Mouse (Mus musculus) myocyte (in vitro differentiated cells): ENCODE data around the gene Lgsn. TPM values are rescaled to one million over a fixed set of nuclear protein-coding genes. Genes with fewer than 3 reads are reported as not detected.
A peak's percentile ranks its signal among the peaks of the same experiment; 100 is the strongest.

ENCODE experiments used
- H3K27me3 ChIP-seq: one replicate; pipeline ENCODE4 v1.6.1; 2011; ENCODE audit not compliant: control insufficient read depth, insufficient read depth, insufficient read length
- H3K36me3 ChIP-seq: one replicate; pipeline ENCODE4 v1.6.1; 2011; ENCODE audit not compliant: control insufficient read depth, insufficient read depth
- H3K4me2 ChIP-seq: one replicate; pipeline ENCODE4 v1.6.1; 2011; ENCODE audit warnings: low read depth, control low read depth
- H3K4me3 ChIP-seq: one replicate; pipeline ENCODE4 v1.5.1; 2011; ENCODE audit warnings: mild to moderate bottlenecking, control low read depth, moderate library complexity
- H3K79me2 ChIP-seq: one replicate; pipeline ENCODE4 v1.6.1; 2011; ENCODE audit not compliant: control insufficient read depth, insufficient read depth
- H3ac ChIP-seq: one replicate; pipeline ENCODE4 v1.6.1; 2011; ENCODE audit not compliant: control insufficient read depth, insufficient read length
- CEBPB ChIP-seq: IDR thresholded peaks from 2 replicates; pipeline ENCODE4 v1.6.1; 2011; ENCODE audit warnings: mild to moderate bottlenecking, moderate library complexity; ENCODE audit not compliant: poor library complexity, insufficient read depth, severe bottlenecking
- E2F4 ChIP-seq: IDR thresholded peaks from one replicate; pipeline ENCODE4 v1.6.1; 2011; ENCODE audit warnings: mild to moderate bottlenecking, control low read depth, moderate library complexity; ENCODE audit not compliant: insufficient read depth
- MAX ChIP-seq: IDR thresholded peaks from one replicate; pipeline ENCODE4 v1.6.1; 2011; ENCODE audit warnings: low read depth, mild to moderate bottlenecking, control low read depth
- MYOD1 ChIP-seq, 3 experiments: IDR thresholded peaks; one replicate each; pipeline ENCODE4 v1.6.1; 2011; ENCODE audit warnings: control low read depth in 2 of 3, low read depth in 2 of 3, mild to moderate bottlenecking in 2 of 3, moderate library complexity in 1 of 3; ENCODE audit not compliant: insufficient read length in 2 of 3, control insufficient read depth in 1 of 3
- MYOG ChIP-seq, 3 experiments: IDR thresholded peaks; one replicate each; pipeline ENCODE4 v1.6.1; 2011; ENCODE audit warnings: control low read depth in 2 of 3, low read depth in 2 of 3, mild to moderate bottlenecking in 2 of 3; ENCODE audit not compliant: insufficient read length in 2 of 3, control insufficient read depth in 1 of 3, insufficient read depth in 1 of 3
- POLR2A ChIP-seq: IDR thresholded peaks from one replicate; pipeline ENCODE4 v1.6.1; 2011; ENCODE audit warnings: low read depth, mild to moderate bottlenecking, control low read depth, moderate library complexity; ENCODE audit not compliant: insufficient read length
- POLR2AphosphoS2 ChIP-seq: IDR thresholded peaks from one replicate; pipeline ENCODE4 v1.6.1; 2011; ENCODE audit warnings: low read depth, control low read depth; ENCODE audit not compliant: insufficient read length
- REST ChIP-seq: IDR thresholded peaks from one replicate; pipeline ENCODE4 v1.6.1; 2011; ENCODE audit warnings: mild to moderate bottlenecking, control low read depth, moderate library complexity; ENCODE audit not compliant: insufficient read depth, insufficient read length
- SRF ChIP-seq: IDR thresholded peaks from one replicate; pipeline ENCODE4 v1.6.1; 2011; ENCODE audit warnings: low read depth; ENCODE audit not compliant: control insufficient read depth, insufficient read length
- TCF12 ChIP-seq: IDR thresholded peaks from one replicate; pipeline ENCODE4 v1.6.1; 2011; ENCODE audit warnings: mild to moderate bottlenecking, control low read depth; ENCODE audit not compliant: poor library complexity, insufficient read depth, severe bottlenecking
- TCF3 ChIP-seq: IDR thresholded peaks from one replicate; pipeline ENCODE4 v1.6.1; 2011; ENCODE audit warnings: low read depth, control low read depth; ENCODE audit not compliant: insufficient read length
- USF1 ChIP-seq: IDR thresholded peaks from one replicate; pipeline ENCODE4 v1.6.1; 2011; ENCODE audit warnings: low read depth, mild to moderate bottlenecking, control low read depth, moderate library complexity
- polyA plus RNA-seq: library from polyadenylated mRNA; unstranded; fragments of >200 nt; fragmentation: generic; extraction: Trizol; gene quantifications from one replicate; pipeline ENCODE4 v1.2.1, GENCODE M21; 2012; ENCODE audit warnings: missing spikeins

The Lgsn gene
- polyA plus RNA-seq, 1 experiment = not detected

DNA sequence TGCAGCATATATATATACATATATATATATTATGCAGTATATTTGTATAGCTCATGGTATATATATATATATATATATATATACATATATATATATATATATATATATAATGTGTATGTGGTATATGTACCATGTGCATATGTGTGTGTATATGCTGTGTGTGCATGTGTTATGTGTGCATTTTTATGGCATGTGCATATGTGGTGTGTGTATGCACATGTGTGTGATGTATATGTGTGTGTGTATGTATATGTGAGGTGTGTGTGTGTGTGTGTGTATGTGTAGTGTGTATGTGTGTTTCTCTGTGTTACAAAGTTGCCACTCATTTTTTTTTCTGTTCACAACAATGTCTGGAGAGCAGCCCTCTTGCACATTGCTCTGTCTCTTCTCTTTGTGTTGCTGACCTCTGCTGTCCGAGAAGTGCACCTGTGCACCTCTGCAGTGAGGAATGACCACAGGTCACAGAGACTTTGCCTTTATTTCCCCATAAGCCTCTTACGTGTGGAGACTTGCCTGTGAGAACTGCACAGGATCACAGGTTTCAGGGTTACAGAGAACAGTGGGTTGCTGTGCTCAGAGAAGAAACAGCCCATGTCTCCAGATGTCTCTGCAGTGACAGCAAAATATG, 23.3 kb upstream of the Lgsn start:
- Histone ChIP-seq H3ac (no peak overlapping the region), H3K27me3 (no peaks in the 10 kb centered on the region), H3K36me3 (no peaks in the 10 kb centered on the region), H3K79me2 (no peaks in the 10 kb centered on the region), H3K4me2 (no peak overlapping the region), H3K4me3 (no peak overlapping the region)
- TF ChIP-seq MAX = no peak

DNA sequence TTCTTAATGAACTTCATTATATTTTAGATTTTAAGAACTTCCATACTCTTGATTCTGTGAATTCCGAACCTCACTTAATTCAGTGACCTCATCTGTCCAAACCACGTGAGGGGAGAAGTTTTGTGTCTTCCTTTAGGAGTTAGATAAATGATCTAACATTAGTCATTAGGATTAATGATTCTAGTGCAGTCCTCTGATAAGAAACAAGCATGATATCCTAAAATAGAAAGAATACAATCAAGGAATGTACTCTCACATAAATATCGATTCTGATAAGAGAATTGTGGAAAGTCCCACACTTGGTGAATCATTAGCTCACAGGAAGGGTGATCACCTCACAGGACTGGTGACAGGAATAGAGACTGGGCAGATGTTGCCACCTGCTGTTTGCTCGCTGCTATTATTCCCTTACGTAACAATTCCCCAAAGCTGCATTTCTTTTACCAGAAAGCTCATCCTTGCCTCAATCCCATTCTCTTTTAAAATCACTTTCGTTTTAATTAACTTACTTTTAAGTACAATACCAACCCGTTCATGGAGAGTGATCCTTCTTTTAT, 22.3 kb upstream of the Lgsn start:
- Histone ChIP-seq H3K4me2 (peak overlapping the region; percentile 5), H3K79me2 (no peaks in the 10 kb centered on the region), H3K27me3 (no peaks in the 10 kb centered on the region), H3ac (no peak overlapping the region), H3K4me3 (no peak overlapping the region), H3K36me3 (no peaks in the 10 kb centered on the region)
- no peak for TF ChIP-seq POLR2A
- no peak for TF ChIP-seq CEBPB
- TF ChIP-seq TCF12 = no peak
- no peak for TF ChIP-seq USF1
- no peak for TF ChIP-seq E2F4
- no peak for TF ChIP-seq POLR2AphosphoS2
- TF ChIP-seq TCF3 = no peak
- TF ChIP-seq MYOG (IDR thresholded peaks at IDR 0.05; ENCODE audit: control insufficient read depth in 1 of 3, insufficient read depth in 1 of 3, insufficient read length in 2 of 3, low read depth in 2 of 3) = no peak
- TF ChIP-seq MAX = no peak
- TF ChIP-seq MYOD1 (IDR thresholded peaks at IDR 0.05; ENCODE audit: control insufficient read depth in 1 of 3, insufficient read length in 2 of 3, low read depth in 2 of 3) = no peak
- no peak for TF ChIP-seq REST
- TF ChIP-seq SRF = no peak

DNA sequence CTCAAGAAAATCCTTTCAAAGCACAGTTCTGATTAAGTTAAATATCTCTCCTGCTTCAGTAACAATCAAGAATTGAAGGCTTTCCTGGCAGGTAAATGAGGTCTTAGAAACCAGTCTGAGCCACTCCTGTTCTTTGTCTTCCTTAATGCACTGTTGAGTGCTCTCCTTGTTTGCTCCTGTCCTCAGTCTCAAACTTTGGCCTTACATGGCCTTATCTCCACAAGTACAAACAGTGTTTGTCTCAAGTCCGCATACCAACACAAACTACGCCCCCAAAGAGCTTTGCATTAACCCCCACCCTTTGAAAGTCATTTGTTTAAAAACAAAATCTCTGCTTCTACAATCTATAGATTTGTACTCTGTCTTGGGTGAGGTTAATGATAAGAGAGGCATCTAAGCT, 20.0 kb upstream of the Lgsn start:
- H3K79me2 ChIP-seq = no peaks in the 10 kb centered on the region
- H3K4me2 ChIP-seq = no peak overlapping the region
- no peaks in the 10 kb centered on the region for H3K27me3 ChIP-seq
- no peak overlapping the region for H3ac ChIP-seq
- H3K4me3 ChIP-seq = no peak overlapping the region
- no peak for TF ChIP-seq MYOD1 (IDR thresholded peaks at IDR 0.05; ENCODE audit: control insufficient read depth in 1 of 3, insufficient read length in 2 of 3, low read depth in 2 of 3)
- no peak for TF ChIP-seq POLR2AphosphoS2
- no peak for TF ChIP-seq TCF3
- TF ChIP-seq MAX = no peak
- no peak for TF ChIP-seq POLR2A
- TF ChIP-seq MYOG (IDR thresholded peaks at IDR 0.05; ENCODE audit: control insufficient read depth in 1 of 3, insufficient read depth in 1 of 3, insufficient read length in 2 of 3, low read depth in 2 of 3) = no peak
- no peak for TF ChIP-seq CEBPB
- no peak for TF ChIP-seq E2F4
- no peaks in the 10 kb centered on the region for H3K36me3 ChIP-seq

DNA sequence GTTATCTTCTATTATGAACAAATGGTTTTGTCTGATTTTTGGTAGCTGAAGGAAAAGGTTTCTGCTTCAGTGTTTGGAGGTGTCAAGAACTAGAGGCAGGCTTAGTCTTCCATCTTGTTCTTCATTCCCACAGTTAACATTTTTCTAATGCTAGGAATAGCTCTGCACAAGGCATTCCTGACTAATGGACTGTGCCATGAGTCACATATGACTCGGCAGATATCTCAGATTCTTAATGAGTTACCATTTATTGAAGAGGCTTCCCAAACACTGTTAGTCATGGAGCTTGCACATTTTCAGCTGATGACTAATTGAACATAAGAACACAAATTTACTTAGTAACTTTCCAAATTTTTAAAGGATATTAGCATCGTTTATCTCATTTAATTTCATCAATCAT, 19.3 kb upstream of the Lgsn start:
- Histone ChIP-seq H3K79me2 (no peaks in the 10 kb centered on the region), H3K27me3 (no peaks in the 10 kb centered on the region), H3K4me2 (no peak overlapping the region), H3ac (no peak overlapping the region), H3K4me3 (no peak overlapping the region), H3K36me3 (no peaks in the 10 kb centered on the region)
- no peak for TF ChIP-seq REST
- no peak for TF ChIP-seq SRF
- TF ChIP-seq MYOD1 (IDR thresholded peaks at IDR 0.05; ENCODE audit: control insufficient read depth in 1 of 3, insufficient read length in 2 of 3, low read depth in 2 of 3) = no peak
- no peak for TF ChIP-seq TCF3
- TF ChIP-seq USF1 = no peak
- no peak for TF ChIP-seq E2F4
- no peak for TF ChIP-seq CEBPB
- no peak for TF ChIP-seq MAX
- TF ChIP-seq POLR2A = no peak

DNA sequence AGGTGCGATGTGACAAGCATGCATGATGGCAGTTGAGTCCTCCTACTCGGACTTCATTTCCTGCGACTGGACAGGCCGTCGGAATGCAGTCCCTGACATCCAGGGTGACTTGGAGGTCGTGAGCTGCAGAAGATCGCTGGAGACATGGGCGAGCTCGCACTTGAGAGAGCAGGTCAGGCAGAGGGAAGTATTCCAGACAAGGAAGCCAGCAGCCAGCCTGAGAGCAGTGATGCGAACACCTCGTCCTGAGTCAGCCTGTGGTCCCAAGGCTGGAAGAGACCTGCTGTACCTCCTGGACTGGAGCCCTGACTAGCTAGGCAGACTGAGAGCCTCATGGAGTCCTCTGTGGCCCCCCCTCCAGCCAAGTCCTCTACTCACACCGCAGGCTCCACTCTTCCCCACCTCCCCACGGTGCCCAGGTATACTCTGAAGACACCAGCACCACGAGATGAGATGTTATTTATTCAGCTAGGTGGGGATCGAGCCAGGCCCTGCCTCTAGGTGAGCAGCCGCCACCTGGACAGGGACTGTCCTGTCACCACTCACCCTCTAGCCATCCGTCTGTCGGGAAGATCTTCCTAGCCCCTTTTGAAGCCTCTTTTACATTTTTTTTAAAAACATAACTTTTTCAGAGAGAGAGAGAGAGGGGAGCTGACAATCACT, 11.5 kb upstream of the Lgsn start:
- H3K36me3 ChIP-seq = no peaks in the 10 kb centered on the region
- no peak overlapping the region for H3K4me3 ChIP-seq
- H3K79me2 ChIP-seq = no peaks in the 10 kb centered on the region
- H3K4me2 ChIP-seq = no peak overlapping the region
- no peak overlapping the region for H3ac ChIP-seq
- H3K27me3 ChIP-seq = no peaks in the 10 kb centered on the region
- TF ChIP-seq REST (no peak), E2F4 (no peak), MAX (no peak), POLR2A (no peak), USF1 (no peak), MYOD1 (IDR thresholded peaks at IDR 0.05; ENCODE audit: control insufficient read depth in 1 of 3, insufficient read length in 2 of 3, low read depth in 2 of 3) (no peak), SRF (no peak), TCF3 (no peak), MYOG (IDR thresholded peaks at IDR 0.05; ENCODE audit: control insufficient read depth in 1 of 3, insufficient read depth in 1 of 3, insufficient read length in 2 of 3, low read depth in 2 of 3) (no peak), CEBPB (no peak), POLR2AphosphoS2 (no peak), TCF12 (no peak)
